Mouse (Mus musculus) kidney, adult 11 months (tissue): ENCODE measurements around the gene Sars2.

ENCODE experiments used
- DNase-seq: peaks from one replicate; pipeline ENCODE4 v3.0.0; 2022

Gene Sars2

GRCm38 (mm10) chr7:28780857-28781256 is 39.1 kb downstream of the Sars2 start:
- DNase-seq = no peak

GRCm38 (mm10) chr7:28781261-28781663 is 39.5 kb downstream of the Sars2 start:
- DNase-seq = no peak

DNA sequence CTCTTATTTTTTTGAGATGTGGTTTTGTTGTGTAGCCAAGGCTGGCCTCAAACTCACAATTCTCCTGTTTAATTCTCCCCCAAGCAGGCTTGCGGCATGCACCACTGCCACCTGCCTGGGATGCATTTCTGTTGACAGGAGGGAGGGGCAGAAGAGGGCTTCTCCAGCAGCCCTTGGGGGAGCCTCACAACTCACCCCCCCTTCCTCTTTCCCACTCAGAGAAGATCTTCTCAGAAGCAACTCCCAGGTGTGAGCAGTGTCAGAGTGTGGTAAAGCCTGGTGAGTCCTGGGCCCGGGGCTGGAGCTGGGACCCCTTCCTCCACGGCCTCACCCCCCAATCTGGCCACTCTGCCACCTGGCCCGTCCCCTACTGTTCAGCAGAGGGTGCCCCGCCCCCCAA is 43.4 kb downstream of the Sars2 start:
- no peak for DNase-seq

GRCm38 (mm10) chr7:28787884-28788283 is 46.1 kb downstream of the Sars2 start:
- DNase-seq = no peak

- DNase-seq = no peak
Observed at GRCm38 (mm10) chr7:28788307-28789195, 46.8 kb downstream of the Sars2 start, which contains the start of gene Rinl. TSS of gene Rinl (plus strand) at chr7:28788969.

GRCm38 (mm10) chr7:28789235-28789634 is 47.4 kb downstream of the Sars2 start:
- no peak for DNase-seq

- no peak for DNase-seq
Observed at GRCm38 (mm10) chr7:28790066-28790806, 48.4 kb downstream of the Sars2 start.

DNA sequence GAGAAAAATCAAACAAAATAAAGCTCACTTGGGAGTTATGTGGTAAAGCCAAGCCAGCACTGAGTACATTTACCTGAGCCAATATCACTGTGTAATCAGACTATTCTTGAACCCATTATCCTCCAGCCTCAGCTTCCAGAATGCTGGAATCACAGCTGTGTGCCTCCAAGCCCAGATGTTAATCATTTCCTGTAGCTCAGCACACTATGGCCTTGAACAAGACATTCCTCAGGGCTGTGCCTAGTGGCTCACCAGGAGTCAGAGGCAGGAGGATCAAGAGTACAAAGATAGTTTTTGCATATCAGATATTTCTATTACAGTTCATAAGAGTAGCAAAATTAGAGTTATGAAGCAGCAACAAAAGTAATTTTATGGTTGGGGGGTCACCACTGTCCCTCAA is 49.9 kb downstream of the Sars2 start:
- DNase-seq = no peak

- DNase-seq = no peak
Observed at GRCm38 (mm10) chr7:28792391-28793185, 50.8 kb downstream of the Sars2 start.

DNA sequence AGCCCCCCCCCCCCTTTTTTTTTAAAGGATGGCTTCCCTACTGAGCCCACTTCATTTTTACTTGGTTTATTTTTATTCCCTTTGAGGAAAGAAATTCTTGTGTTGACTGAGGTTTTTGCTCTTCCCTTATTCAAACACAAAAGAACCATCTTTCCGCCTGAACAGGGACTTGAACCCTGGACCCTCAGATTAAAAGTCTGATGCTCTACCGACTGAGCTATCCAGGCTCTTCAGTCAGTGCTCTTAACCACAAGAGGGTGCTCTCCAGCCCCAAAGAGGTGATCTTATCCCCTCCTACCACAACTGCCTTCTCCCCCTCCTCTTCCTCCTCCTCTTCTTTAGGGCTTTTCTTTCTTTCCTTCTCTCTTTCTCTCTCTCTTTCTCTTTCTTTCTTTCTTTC is 52.0 kb downstream of the Sars2 start:
- no peak for DNase-seq

GRCm38 (mm10) chr7:28794496-28794895 is 52.7 kb downstream of the Sars2 start:
- DNase-seq = no peak

DNA sequence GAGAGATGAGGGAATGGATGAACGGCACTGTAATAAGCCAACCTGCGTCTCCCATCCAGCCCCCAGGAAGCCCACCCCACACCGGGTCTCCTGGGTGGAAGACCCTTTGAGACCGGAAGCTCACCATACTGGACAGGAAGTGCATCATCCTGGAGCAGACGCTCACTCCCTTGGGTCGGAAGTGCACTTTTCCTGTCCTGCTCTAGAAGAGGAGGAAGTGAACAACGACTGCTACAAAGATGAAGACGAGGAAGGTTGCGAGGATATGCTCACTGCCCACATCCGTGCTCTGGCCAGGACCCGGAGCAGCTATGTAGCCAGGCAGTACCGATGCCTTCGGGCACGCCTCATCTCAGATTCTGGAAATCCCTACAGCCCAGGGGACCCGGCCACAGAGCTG is 54.0 kb downstream of the Sars2 start:
- DNase-seq = no peak

DNA sequence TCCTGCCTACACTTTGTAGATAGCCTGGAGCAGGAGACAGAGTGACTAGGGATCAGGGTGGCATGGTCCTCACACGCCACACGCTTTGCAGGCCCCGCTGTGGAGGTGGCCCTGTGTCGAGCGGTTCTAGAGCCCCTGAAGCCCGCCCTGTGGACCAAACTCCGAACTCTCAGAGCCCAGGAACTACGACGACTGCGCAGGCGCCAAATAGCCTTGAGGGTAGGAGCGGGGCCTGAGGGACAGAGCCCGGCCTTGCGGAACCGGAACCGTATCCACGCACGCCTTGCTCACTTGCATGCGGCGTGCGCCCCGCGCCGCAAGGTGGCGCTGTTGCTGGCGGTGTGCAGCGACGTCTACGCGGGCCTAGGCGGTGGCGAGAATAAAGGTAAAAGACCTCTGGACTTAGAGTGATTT is 54.8 kb downstream of the Sars2 start:
- peak; percentile 81 for DNase-seq

DNA sequence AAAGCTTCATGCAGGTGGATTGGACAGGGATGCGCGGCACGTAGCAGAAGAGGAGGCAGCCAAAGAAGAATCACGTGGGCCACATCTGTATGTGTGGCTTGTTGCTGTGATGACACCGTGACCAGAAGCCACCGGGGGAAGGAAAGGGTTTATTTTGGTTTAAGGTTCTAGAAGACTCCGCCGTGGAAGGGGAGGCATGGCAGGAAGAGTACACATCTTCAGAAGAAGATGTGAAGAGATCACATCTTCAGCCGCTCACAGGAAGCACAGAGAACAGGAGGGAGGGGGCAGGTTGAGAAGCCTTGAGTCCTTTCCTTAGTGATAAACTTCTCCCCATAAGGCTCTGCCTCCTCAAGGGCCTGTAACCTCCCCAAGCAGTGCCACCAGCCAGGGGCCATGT is 58.2 kb downstream of the Sars2 start:
- no peak for DNase-seq

- DNase-seq = no peak
Observed at GRCm38 (mm10) chr7:28801451-28801850, 59.7 kb downstream of the Sars2 start.

DNA sequence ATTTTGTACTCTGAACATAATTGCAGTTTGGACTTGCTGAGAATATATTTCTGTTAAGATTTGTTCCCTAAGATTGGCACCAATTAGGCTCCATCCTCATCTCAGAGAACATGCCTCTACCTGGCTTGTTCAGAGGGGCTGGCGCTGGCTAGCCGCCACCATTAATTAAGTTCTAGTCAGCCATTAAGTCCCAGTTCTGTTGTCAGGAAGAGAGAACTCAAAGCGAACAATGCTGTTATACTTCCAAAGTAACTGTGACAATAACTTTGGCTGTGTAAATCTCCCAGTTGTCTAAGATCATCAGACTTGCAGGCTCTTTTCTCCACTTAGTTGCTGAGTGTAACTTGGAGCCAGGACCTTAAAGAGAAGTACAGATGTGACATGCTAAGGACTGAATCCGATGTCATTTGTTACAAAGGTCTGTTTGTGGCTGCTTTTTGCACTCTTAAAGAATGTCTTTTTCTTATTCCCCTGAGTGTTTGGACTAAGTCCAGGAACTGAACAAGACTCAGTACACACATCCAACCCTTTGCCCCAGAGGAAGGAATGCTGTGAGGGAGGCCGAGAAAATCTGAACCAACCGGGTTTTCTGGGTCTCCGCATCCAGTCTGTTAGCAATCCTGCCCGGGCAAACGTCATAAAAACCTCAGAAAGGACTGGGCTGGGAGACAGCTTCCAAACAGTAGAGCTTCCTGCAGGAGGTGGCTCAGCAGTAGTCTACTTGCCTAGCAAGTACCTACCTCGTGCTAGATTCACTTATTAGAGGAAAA is 60.3 kb downstream of the Sars2 start:
- peak; percentile 81 for DNase-seq

- peak; percentile 86 for DNase-seq
Observed at GRCm38 (mm10) chr7:28802846-28803588, 61.2 kb downstream of the Sars2 start.
